Mouse (Mus musculus): Measurements from ENCODE around the gene Map2k7. TPM values are rescaled to one million over a fixed set of nuclear protein-coding genes. Genes with fewer than 3 reads are reported as not detected.
A peak's percentile ranks its signal among the peaks of the same experiment; 100 is the strongest.
"Not testable (repeated sequence)": the region's sequence is repeated elsewhere in the genome, so short reads cannot be mapped to it uniquely, and the experiment has no call there.

The Map2k7 gene
- polyA plus RNA-seq, 1 experiment from 2014 or later, result 30.8 TPM

DNA sequence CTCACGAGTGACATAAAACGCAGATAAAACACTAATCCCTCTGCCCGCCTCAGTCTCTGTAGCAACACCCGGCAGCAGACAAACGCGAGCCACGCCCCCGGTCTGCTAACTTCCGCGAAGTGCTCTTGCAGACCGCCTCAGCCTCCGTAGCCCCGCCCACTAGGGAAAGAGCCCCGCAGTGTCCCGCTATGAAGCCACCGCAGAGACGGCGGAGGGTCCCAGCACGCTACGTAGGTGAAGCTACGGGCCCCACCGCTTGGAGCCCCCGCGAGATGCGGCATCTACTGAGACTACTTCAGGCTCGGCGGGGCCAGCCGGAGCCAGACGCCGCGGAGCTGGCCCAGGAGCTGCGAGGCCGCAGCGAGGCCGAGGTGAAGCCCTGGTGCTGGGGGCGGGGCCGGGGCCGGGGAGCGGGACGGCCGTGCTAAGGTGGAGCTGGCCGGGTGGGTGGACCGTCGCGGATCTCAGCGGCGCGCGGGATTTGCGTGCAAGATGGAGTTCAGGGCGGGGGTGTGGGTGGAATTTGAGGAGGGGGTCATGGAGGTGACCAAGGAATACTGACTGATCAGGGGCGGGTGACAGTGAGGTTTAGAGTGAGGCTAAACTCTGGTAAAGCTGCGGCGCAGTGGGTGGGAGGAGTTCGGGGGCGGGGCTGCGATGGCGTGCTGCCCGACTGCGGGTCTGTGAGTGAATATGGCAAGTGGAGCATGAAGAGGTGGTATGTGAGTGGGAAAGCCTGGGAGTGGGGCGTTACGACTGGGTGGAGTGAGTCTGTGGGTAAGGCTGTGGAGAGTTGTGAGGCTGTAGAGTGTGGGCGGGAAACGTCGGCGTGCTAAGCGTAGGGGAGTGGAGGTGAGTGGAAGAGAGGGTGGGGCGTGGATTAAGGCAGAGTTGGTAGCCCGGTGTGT, 14.6 kb downstream of the Map2k7 start, which contains the start of gene Snapc2:
TSS of gene Snapc2 (plus strand) at position 147 of the 908 bp plus-strand sequence.
- H3K9me3 ChIP-seq, result no peaks in the 10 kb centered on the region
- peaks cover 40% of the 10 kb centered on the region for H3K36me3 ChIP-seq
- peak within 1 kb of the TSS; percentile 96 for H3K27ac ChIP-seq
- under 1% methylated on average over 69 of the region's 69 CpGs for WGBS
- peaks cover 11% of the 10 kb centered on the region for H3K27me3 ChIP-seq
- H3K4me3 ChIP-seq, result peak within 1 kb of the TSS; percentile 88
- peaks cover 74% of the 10 kb centered on the region for H3K4me1 ChIP-seq (replicated peaks)
- H3K9ac ChIP-seq, result peak within 1 kb of the TSS; percentile 92
- H3K4me2 ChIP-seq, result peak within 1 kb of the TSS; percentile 66
- ATAC-seq (ENCODE audit: low FRiP score), result peak; percentile 85

DNA sequence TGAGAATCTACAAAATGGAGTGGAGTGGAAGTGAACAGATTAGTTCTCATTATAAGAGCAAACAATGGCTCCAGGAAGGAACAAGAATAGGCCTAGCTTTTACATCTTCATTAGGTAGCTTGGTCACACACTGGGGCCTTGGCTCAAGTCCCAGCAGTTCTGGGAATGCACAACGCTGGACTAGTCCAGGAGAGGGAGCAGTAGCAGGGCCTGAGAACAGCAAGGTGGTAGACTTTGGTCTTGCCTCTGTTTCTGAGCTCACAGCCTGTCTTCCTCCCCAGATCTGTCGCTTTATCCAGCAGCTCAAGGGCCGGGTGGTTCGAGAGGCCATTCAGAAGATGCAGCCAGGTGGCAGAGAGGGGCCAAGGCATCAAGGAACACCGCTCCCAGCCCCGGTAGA, 15.5 kb downstream of the Map2k7 start:
- peak overlapping the region; percentile 92 for H3K9ac ChIP-seq
- peaks cover 6% of the 10 kb centered on the region; the same call in 1 of the 2 replicates for H3K27me3 ChIP-seq
- 65% methylated on average over 6 of the region's 6 CpGs for WGBS
- ATAC-seq (ENCODE audit: low FRiP score), result no peak
- H3K4me2 ChIP-seq, result peak overlapping the region; percentile 66
- peak overlapping the region; percentile 88 for H3K4me3 ChIP-seq
- H3K9me3 ChIP-seq, result no peaks in the 10 kb centered on the region
- H3K4me1 ChIP-seq (replicated peaks), result peaks cover 69% of the 10 kb centered on the region
- H3K27ac ChIP-seq, result peak overlapping the region; percentile 96
- peaks cover 36% of the 10 kb centered on the region for H3K36me3 ChIP-seq

DNA sequence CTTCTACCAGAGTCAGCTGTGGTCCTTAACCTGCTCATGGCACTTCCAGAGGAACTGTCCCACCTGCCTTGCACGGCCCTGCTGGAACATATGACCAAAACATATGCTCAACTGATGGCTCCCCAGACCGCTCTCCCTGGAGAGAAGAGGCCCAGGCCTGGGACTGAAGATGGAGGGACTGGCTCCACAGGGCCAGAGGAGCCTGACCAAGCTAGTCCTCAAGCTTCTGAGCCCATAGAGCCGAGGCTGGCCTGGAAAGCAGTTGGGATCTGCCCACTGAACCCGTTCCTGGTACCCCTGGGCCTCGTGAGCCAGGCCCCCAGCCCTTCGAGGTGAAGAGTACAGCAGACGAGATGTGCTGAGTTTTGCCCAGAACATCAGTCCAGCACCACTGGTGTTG, 16.9 kb downstream of the Map2k7 start:
- H3K9ac ChIP-seq; H3K9me3 ChIP-seq; H3K4me2 ChIP-seq; ATAC-seq (ENCODE audit: low FRiP score); H3K4me3 ChIP-seq; H3K27me3 ChIP-seq: not testable (repeated sequence)
- 0 out of 2 replicates have a peak overlapping the region, but pooled peaks have one; percentile 4 for H3K27ac ChIP-seq
- WGBS, result 88% methylated on average over 7 of the region's 7 CpGs
- peaks cover 35% of the 10 kb centered on the region for H3K36me3 ChIP-seq
- H3K4me1 ChIP-seq (replicated peaks), result peaks cover 70% of the 10 kb centered on the region

- H3K36me3 ChIP-seq, result peaks cover 49% of the 10 kb centered on the region
- H3K4me3 ChIP-seq, result peak overlapping the region; percentile 92
- no peaks in the 10 kb centered on the region for H3K27me3 ChIP-seq
- ATAC-seq (ENCODE audit: low FRiP score), result no peak
- H3K9ac ChIP-seq, result peak overlapping the region; percentile 97
- peak overlapping the region; percentile 97 for H3K27ac ChIP-seq
- peaks cover 65% of the 10 kb centered on the region for H3K4me1 ChIP-seq (replicated peaks)
- H3K9me3 ChIP-seq, result no peaks in the 10 kb centered on the region
- peak overlapping the region; percentile 81 for H3K4me2 ChIP-seq
- 49% methylated on average over 4 of the region's 4 CpGs for WGBS
These were observed 18.4 kb downstream of the Map2k7 start for GRCm38 (mm10) chr8:4256911-4257310.

- H3K4me1 ChIP-seq (replicated peaks), result peaks cover 61% of the 10 kb centered on the region
- peak overlapping the region; percentile 92 for H3K4me3 ChIP-seq
- peaks cover 53% of the 10 kb centered on the region for H3K36me3 ChIP-seq
- H3K9me3 ChIP-seq, result no peaks in the 10 kb centered on the region
- WGBS, result 73% methylated on average over 4 of the region's 4 CpGs
- peak overlapping the region; percentile 97 for H3K9ac ChIP-seq
- H3K4me2 ChIP-seq, result peak overlapping the region; percentile 81
- no peaks in the 10 kb centered on the region for H3K27me3 ChIP-seq
- H3K27ac ChIP-seq, result peak overlapping the region; percentile 97
- ATAC-seq (ENCODE audit: low FRiP score), result no peak
These were observed 18.8 kb downstream of the Map2k7 start for GRCm38 (mm10) chr8:4257350-4257749.

DNA sequence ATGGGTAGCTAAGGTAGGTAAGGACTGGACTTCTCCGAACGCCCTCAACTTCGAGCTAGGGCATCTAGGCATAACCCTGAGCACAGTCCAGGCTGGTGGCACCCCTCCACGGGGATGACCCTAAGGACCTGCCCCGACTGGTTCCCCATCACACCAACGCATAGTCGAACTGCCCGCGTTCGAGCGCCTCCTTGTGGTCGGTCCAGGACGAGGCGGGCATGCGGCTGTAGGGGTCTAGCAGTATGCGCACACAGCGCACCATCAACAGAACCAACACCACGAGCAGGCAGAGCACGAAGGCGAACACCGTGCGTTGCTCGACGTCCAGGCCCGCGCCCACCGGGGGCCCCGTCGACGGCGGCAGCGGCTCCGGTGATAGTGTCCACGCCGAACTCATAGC, 19.7 kb downstream of the Map2k7 start:
- WGBS, result 1% methylated on average over 35 of the region's 35 CpGs
- peaks cover 62% of the 10 kb centered on the region for H3K36me3 ChIP-seq
- no peaks in the 10 kb centered on the region for H3K27me3 ChIP-seq
- H3K27ac ChIP-seq, result peak overlapping the region; percentile 97
- no peaks in the 10 kb centered on the region for H3K9me3 ChIP-seq
- H3K4me1 ChIP-seq (replicated peaks), result peaks cover 57% of the 10 kb centered on the region
- H3K4me3 ChIP-seq, result peak overlapping the region; percentile 92
- H3K4me2 ChIP-seq, result peak overlapping the region; percentile 81
- H3K9ac ChIP-seq, result peak overlapping the region; percentile 97
- peak; percentile 58 for ATAC-seq (ENCODE audit: low FRiP score)

GRCm38 (mm10) chr8:4258678-4259077, 20.1 kb downstream of the Map2k7 start:
- Histone ChIP-seq H3K36me3 (peaks cover 66% of the 10 kb centered on the region), H3K4me2 (peak overlapping the region; percentile 81), H3K4me1 (replicated peaks) (peaks cover 54% of the 10 kb centered on the region), H3K27me3 (no peaks in the 10 kb centered on the region), H3K9me3 (no peaks in the 10 kb centered on the region), H3K9ac (peak overlapping the region; percentile 97), H3K27ac (peak overlapping the region; percentile 97), H3K4me3 (peak overlapping the region; percentile 92)
- peak; percentile 81 for ATAC-seq (ENCODE audit: low FRiP score)
- WGBS, result under 1% methylated on average over 27 of the region's 32 CpGs

- Histone ChIP-seq H3K36me3 (peaks cover 72% of the 10 kb centered on the region), H3K27ac (peak within 1 kb of the TSS; percentile 97), H3K4me3 (peak within 1 kb of the TSS; percentile 92), H3K4me1 (replicated peaks) (peaks cover 48% of the 10 kb centered on the region), H3K27me3 (no peaks in the 10 kb centered on the region), H3K4me2 (peak within 1 kb of the TSS; percentile 81), H3K9ac (peak within 1 kb of the TSS; percentile 97), H3K9me3 (no peaks in the 10 kb centered on the region)
- ATAC-seq (ENCODE audit: low FRiP score), result peak; percentile 89
- WGBS, result 5% methylated on average over 25 of the region's 33 CpGs
These were observed 20.7 kb downstream of the Map2k7 start, which contains the start of gene Ctxn1 for GRCm38 (mm10) chr8:4259125-4259804. Gene Ctxn1 (minus strand): TSS chr8:4259274.

DNA sequence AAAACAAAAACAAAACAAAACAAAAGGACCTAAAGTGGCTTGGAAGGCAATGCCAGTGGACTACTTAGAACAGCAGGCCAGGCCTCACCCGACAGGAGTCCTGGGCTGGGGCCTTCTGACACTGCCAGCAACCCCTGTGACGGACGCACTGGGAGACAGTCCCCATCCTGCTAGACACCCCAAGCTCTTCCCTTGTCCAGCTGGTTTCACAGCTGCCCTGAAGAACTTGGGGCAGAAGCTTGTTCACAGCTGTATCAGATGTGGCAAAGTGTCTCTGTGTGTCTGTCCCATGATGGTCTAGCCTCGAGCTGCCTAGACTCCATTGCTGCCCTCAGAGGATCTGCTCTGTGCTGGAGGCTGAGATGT, 21.2 kb downstream of the Map2k7 start:
- no peaks in the 10 kb centered on the region for H3K27me3 ChIP-seq
- H3K4me2 ChIP-seq, result peak overlapping the region; percentile 81
- no peak for ATAC-seq (ENCODE audit: low FRiP score)
- peaks cover 73% of the 10 kb centered on the region for H3K36me3 ChIP-seq
- 84% methylated on average over 4 of the region's 4 CpGs for WGBS
- H3K4me3 ChIP-seq, result peak overlapping the region; percentile 92
- no peaks in the 10 kb centered on the region for H3K9me3 ChIP-seq
- peak overlapping the region; percentile 97 for H3K27ac ChIP-seq
- H3K9ac ChIP-seq, result peak overlapping the region; percentile 97
- peaks cover 42% of the 10 kb centered on the region for H3K4me1 ChIP-seq (replicated peaks)

GRCm38 (mm10) chr8:4263105-4263791, 24.7 kb downstream of the Map2k7 start:
- H3K27me3 ChIP-seq, result no peaks in the 10 kb centered on the region
- H3K27ac ChIP-seq, result no peak overlapping the region
- no peak overlapping the region for H3K4me3 ChIP-seq
- ATAC-seq (ENCODE audit: low FRiP score), result no peak
- peaks cover 84% of the 10 kb centered on the region for H3K36me3 ChIP-seq
- no peaks in the 10 kb centered on the region for H3K9me3 ChIP-seq
- 92% methylated on average over 8 of the region's 8 CpGs for whole genome bisulfite sequencing
- peaks cover 11% of the 10 kb centered on the region for H3K4me1 ChIP-seq (replicated peaks)
- no peak overlapping the region for H3K9ac ChIP-seq
- H3K4me2 ChIP-seq, result no peak overlapping the region

DNA sequence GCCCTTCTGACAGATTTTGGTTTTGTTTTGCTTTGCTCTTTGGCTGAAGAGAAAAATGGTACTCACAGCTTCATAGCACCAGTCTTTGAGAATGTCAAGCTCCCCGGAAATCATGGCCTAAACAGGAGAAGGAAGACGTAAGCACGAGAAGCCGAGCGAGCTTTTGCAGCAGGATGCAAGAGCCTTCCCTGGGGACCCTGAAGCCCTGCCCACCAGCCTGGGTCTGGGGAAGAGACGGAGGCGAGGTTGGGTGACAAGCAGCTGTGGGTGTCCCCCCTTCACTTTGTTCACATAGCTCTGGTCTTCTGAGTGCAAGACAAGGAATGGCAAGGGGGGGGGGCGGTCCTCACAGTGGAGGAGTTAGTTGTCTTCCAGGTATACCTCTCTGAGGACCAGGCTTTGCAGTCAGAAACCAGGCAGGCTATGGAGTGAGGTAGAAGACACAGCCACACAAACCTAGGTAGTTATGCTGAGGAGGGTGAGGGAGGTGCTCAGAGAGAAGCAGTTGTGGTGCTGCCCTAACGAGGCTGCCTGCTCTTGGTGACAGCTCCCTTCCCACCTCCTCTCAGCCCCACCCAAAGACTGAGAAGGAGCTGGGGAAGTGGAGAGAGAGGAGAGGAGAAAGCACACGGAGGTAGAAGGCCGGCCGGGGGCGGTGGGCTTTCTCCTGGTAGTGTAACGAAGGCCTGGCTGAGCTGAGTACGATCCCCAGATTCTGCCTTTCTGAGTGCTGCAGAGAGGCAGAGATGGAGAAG, 26.8 kb downstream of the Map2k7 start:
- no peaks in the 10 kb centered on the region for H3K27me3 ChIP-seq
- H3K4me3 ChIP-seq, result no peak overlapping the region
- H3K27ac ChIP-seq, result no peak overlapping the region
- H3K9ac ChIP-seq, result no peak overlapping the region
- 94% methylated on average over 15 of the region's 15 CpGs for WGBS
- H3K36me3 ChIP-seq, result peaks cover 98% of the 10 kb centered on the region
- no peaks in the 10 kb centered on the region for H3K9me3 ChIP-seq
- no peaks in the 10 kb centered on the region for H3K4me1 ChIP-seq (replicated peaks)
- no peak for ATAC-seq (ENCODE audit: low FRiP score)
- no peak overlapping the region for H3K4me2 ChIP-seq

Data from hindbrain, embryonic 13.5 days (tissue).